Mouse (Mus musculus) frontal cortex, postnatal 10 days (tissue): Measurements from ENCODE around the gene Eng.

ENCODE experiments used
- DNase-seq, 2 experiments: peaks; one replicate each; pipeline ENCODE4 v3.0.0; 2022; ENCODE audit warnings: low spot score in 2 of 2, mixed read lengths in 1 of 2

Eng gene

GRCm38 (mm10) chr2:32624111-32624748, 22.2 kb upstream of the Eng start:
- no peak for DNase-seq

GRCm38 (mm10) chr2:32625212-32625872, 21.1 kb upstream of the Eng start:
- peak; percentile 83 to 86 for DNase-seq

DNA sequence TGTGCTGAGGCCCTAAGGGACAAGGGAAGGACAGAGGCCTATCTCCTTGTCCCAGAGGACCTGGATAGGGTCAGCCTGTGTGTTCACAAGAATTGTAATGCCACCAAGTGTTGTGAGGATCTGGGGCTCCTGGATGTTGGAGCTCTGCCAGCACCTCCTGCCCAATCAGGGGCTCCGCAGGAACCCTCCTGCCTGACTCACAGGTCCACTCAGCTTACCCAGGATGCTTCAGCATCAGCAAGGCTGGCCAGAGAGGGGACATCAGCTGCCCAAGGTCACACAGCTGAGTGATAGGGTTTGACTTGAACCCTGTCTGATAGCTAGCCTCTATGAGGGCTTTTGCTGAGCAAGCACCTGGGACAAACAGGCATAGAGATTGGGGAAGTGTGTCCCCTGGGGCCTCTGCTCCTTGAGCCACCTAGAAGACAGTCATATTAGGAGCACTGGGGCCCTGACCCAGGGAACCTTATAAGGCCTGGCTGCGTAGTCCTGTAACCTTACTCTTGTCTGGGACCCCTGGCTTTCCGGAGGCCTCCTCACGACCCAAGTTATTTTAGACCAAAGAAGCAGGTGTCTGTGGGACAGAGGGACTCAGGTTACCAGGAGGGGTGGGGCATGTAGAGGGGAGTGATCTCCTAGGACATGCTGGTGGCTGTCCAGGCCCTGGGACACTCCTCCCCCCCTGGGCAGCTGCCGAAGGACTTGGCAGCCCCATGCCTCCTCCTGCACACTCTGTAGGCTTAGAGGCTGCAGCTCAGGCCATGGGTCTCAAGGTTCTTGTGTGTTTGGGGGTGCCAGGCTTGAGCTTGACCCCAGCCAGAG, 20.3 kb upstream of the Eng start:
- no peak for DNase-seq

DNA sequence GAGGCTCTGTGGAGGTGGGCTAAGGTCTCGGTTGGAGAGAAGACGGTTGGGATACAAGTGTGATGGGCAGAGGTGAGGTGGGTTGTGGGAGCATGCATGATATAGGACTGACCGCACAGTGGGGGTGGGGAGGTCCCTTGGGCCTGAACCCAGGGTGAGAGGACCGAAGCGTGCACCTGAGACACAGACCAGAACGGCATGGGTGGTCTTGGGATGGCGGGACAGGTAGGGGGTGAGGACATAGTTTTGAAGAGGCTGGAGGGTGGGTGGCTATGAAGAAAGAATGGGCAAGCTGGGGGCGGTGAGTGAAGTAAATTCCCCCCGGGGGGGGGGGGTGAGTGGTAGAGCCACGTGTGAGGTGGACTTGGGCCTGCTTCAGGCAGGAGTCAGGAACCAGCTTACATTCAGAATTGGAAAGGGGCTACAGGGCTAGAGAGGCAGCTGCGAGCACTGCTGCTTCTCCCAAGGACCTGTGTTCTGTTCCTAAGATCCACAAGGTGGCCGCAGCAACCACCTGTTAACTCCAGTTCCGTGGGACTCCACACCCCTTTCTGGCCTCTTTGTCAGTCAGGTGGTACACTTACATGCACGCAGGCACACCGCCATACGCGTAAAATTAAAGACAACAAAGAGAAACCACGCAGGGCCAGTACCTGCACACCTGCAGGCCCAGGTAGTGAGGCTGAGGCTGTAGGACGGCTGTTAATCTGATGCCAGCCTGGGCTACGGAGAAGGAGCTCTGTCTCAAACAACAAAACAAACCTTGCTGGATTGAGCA, 18.9 kb upstream of the Eng start:
- no peak for DNase-seq

DNA sequence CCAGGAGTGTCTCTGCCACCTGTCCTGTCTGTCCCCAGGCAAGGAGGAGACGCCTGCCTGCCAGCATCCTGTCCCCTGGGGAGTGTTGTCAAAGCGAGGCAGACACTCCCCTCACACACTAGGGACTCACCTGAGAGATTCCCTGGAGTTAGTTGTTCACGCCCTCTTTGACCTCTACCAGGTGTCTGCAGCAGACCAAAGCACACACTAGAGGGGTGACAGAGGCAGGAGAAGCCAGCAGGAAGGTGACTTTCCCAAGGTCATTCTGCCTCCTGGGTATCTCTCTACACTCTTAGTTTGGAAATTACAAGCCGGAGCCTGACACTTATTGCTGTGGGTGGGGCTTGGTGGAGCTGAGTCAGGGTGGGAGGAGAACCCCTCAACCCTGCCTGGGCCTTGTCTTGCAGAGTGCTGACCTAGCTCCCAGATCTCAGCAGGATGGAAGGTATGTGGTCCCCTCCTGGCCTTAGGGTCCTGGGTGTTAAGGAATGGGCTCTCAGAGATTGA, 18.3 kb upstream of the Eng start:
- DNase-seq = no peak

DNA sequence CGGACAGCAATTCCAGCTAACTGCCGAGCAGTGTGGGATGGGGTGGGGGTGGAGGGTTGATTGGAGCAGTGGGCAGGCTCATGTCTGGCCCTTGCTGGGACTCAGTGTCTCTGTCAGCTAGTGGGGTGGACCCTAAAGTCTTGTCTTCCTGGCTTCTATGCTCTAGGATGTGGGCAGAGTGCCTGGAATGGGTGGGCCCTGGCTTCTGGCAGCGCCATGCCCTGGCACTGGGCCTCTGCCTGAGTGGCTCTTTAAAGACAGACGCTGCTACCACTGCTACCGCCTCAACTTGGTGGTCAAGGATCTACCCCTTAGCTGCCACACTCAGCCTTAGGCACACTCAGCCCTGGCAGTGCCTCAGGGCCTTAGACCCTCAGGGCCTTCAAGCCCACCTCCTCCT, 17.7 kb upstream of the Eng start:
- DNase-seq = peak; percentile 68 to 73

- DNase-seq = peak; percentile 61 to 63
These were observed 17.0 kb upstream of the Eng start for GRCm38 (mm10) chr2:32629276-32629976.

- no peak for DNase-seq
These were observed 16.4 kb upstream of the Eng start for GRCm38 (mm10) chr2:32630036-32630435.

- no peak for DNase-seq
These were observed 15.3 kb upstream of the Eng start for GRCm38 (mm10) chr2:32631046-32631445.

DNA sequence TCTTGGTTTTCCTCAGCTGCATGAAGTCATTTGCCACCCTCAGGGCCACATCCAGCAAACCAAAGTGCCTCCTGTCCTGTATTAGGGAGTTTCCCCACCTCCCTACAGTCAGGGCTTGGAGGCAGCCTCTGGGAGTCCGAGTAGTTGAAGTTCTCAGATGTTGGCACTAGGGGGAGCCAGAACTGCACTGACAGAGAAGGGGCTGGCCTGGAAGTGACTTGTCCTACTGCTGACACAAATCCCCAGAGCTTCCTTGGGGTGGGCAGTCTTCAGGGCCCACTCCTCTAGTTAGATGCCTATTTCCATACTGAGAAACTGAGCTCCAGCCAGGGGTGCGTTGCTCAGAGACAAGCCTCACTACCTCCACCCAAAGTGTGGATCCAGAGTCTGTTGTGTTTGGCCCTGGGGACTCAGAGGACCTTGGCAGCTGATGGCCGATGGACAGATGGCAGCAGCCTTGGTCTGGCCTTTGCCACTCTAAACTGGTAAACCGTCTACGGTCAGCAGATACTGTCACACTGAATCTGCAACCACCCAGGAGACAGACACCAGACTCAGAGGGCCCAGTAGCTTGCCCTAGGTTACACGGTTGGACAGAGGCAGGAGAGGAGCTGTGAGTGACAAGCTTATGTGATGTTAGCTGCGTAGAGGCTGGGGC, 14.5 kb upstream of the Eng start:
- DNase-seq = peak in 1 of 2 experiments; percentile 70

GRCm38 (mm10) chr2:32633660-32634059, 12.7 kb upstream of the Eng start:
- DNase-seq = no peak

- DNase-seq = no peak
These were observed 11.9 kb upstream of the Eng start for GRCm38 (mm10) chr2:32634277-32635105.

DNA sequence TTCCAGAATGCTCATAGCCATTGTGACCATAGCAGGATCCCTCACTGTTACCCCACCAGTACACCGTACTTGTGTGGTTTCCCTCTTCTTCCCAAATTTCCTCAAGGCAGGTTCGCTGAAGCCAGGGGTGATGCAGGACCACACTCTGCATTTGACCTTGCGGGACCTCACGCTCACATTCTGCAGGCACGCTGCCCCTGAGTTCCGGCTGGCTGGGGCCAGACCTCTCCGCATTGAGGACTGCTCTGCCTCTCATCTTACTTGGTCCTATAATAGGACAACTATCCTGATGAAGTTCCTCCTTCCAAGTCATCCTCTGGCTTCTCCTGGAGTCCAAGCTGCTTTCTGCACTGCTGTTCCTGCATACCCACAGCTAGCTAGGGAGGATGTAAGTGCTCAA, 9.8 kb upstream of the Eng start:
- DNase-seq = no peak

DNA sequence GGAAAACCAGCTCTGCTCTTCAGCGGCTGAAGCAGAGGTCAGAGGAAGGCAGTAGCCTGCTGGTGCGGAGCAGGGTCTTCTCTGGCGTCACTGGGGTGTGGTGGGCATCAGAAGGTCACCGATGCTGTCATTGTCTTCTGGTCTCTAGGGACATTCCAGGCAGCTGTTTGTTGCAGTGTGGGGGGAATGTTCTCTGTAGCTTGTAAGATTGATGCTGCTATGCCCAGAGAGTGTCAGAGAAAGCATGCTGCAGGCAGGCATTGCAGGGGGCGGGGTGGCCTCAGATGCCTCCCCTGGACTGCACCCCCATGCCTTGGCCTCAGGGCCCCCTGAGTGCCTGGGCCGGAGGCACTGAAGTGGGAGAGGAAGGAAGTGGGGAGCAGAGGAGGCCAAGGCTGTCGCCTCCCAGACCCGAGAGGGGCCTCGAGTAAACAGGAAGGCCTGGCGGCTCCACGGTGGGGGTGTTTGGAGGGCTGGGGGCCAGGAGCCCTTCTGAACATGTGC, 8.6 kb upstream of the Eng start:
- DNase-seq = peak; percentile 46 to 58

- DNase-seq = no peak
These were observed 6.8 kb upstream of the Eng start for GRCm38 (mm10) chr2:32639632-32640031.

DNA sequence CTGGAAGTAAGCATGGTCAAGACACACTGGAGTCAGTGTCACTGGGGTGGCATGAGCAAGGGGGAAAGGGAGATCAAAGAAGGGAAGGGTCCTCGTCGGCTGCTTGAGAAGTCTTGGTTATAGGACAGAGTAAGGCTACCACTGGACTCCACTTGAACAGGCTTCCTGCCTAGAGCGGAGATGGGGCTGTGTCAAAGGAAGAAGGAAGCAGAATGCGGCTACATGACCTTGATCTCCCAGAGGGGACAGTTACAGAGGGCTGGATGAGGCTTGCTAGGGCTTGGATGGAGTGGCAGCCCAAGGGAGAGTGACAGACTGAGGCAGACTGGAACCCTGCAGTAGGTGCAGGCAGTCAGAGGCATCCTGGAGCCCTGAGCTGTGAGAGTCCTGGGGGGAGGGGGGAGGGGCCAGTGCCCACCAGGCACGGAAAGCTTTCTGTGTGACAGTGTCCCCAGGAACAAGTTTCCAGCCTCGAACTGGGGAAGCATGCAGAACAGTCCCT, 5.8 kb upstream of the Eng start:
- DNase-seq = no peak

- no peak for DNase-seq
These were observed 4.6 kb upstream of the Eng start for GRCm38 (mm10) chr2:32641810-32642209.

GRCm38 (mm10) chr2:32642813-32643212, 3.6 kb upstream of the Eng start:
- DNase-seq = no peak

- DNase-seq = no peak
These were observed 2.3 kb upstream of the Eng start for GRCm38 (mm10) chr2:32644083-32644482.
